Mouse (Mus musculus): ENCODE results near the gene Ccdc65.

The Ccdc65 gene

GRCm38 (mm10) chr15:98695726-98696125 lies 12.3 kb upstream of the Ccdc65 start:
- no peak for DNase-seq

GRCm38 (mm10) chr15:98696216-98696615 lies 11.8 kb upstream of the Ccdc65 start:
- DNase-seq = no peak

- peak; percentile 89 to 91 for DNase-seq
These were observed 8.6 kb upstream of the Ccdc65 start for GRCm38 (mm10) chr15:98699190-98700105.

- DNase-seq = no peak
These were observed 3.7 kb upstream of the Ccdc65 start for GRCm38 (mm10) chr15:98704312-98704711.

- DNase-seq = peak; percentile 89 to 91
These were observed 2.4 kb downstream of the Ccdc65 start for GRCm38 (mm10) chr15:98710442-98710841.

GRCm38 (mm10) chr15:98714230-98714652 lies 6.2 kb downstream of the Ccdc65 start:
- DNase-seq = no peak

GRCm38 (mm10) chr15:98717301-98717700 lies 9.3 kb downstream of the Ccdc65 start:
- no peak for DNase-seq

- no peak for DNase-seq
These were observed 14.2 kb downstream of the Ccdc65 start for GRCm38 (mm10) chr15:98722191-98722590.

- peak in 1 of 2 experiments; percentile 17 for DNase-seq
These were observed 14.8 kb downstream of the Ccdc65 start for GRCm38 (mm10) chr15:98722854-98723253.

- DNase-seq = no peak
These were observed 16.4 kb downstream of the Ccdc65 start for GRCm38 (mm10) chr15:98724441-98724840.

- DNase-seq = no peak
These were observed 18.1 kb downstream of the Ccdc65 start for GRCm38 (mm10) chr15:98726079-98726478.

- DNase-seq = no peak
These were observed 18.7 kb downstream of the Ccdc65 start for GRCm38 (mm10) chr15:98726746-98727145.

GRCm38 (mm10) chr15:98727443-98728321 lies 19.7 kb downstream of the Ccdc65 start, which contains the start of gene Fkbp11:
Gene Fkbp11, minus strand, starts transcription at chr15:98728198.
- DNase-seq = peak; percentile 51 to 52

GRCm38 (mm10) chr15:98728366-98728765 lies 20.4 kb downstream of the Ccdc65 start:
- no peak for DNase-seq

- DNase-seq = peak; percentile 38 to 49
These were observed 22.0 kb downstream of the Ccdc65 start for GRCm38 (mm10) chr15:98729791-98730545.

GRCm38 (mm10) chr15:98730790-98731189 lies 22.8 kb downstream of the Ccdc65 start:
- DNase-seq = peak in 1 of 2 experiments; percentile 24

GRCm38 (mm10) chr15:98732006-98732531 lies 24.1 kb downstream of the Ccdc65 start:
- no peak for DNase-seq

GRCm38 (mm10) chr15:98733370-98733769 lies 25.4 kb downstream of the Ccdc65 start:
- DNase-seq = no peak

GRCm38 (mm10) chr15:98733976-98734566 lies 26.1 kb downstream of the Ccdc65 start:
- DNase-seq = no peak

GRCm38 (mm10) chr15:98736521-98736920 lies 28.5 kb downstream of the Ccdc65 start:
- no peak for DNase-seq

GRCm38 (mm10) chr15:98737881-98738280 lies 29.9 kb downstream of the Ccdc65 start:
- DNase-seq = peak; percentile 67 to 69

- DNase-seq = no peak
These were observed 30.8 kb downstream of the Ccdc65 start for GRCm38 (mm10) chr15:98738796-98739195.
